Mouse (Mus musculus) embryonic facial prominence, embryonic 12.5 days (tissue): ENCODE measurements around the gene Cd300ld. TPM values are rescaled to one million over a fixed set of nuclear protein-coding genes. Genes with fewer than 3 reads are reported as not detected.

Source experiments
- ATAC-seq: fragments of 200-750 bp; cut with Nextera tagmentation; 2 replicates; pipeline ENCODE4 v1.8.0; 2017; ENCODE audit not compliant: insufficient number of reproducible peaks, insufficient read depth, low FRiP score, low TSS enrichment
- H3K27ac ChIP-seq: fragments of 300-500 bp; sonication (generic); 2 replicates; pipeline ENCODE4 v1.5.1; 2016; ENCODE audit warnings: mild to moderate bottlenecking
- H3K27me3 ChIP-seq: fragments of 300-500 bp; sonication (generic); 2 replicates; pipeline ENCODE4 v1.6.1; 2016; ENCODE audit warnings: mild to moderate bottlenecking, moderate library complexity
- H3K36me3 ChIP-seq: fragments of 300-500 bp; sonication (generic); 2 replicates; pipeline ENCODE4 v1.6.1; 2016; ENCODE audit warnings: mild to moderate bottlenecking
- H3K4me1 ChIP-seq: fragments of 300-500 bp; sonication (generic); 2 replicates; pipeline ENCODE4 v1.6.1; 2016
- H3K4me2 ChIP-seq: fragments of 300-500 bp; sonication (generic); replicated peaks from 2 replicates; pipeline ENCODE4 v1.6.1; 2016; ENCODE audit warnings: mild to moderate bottlenecking, moderate library complexity
- H3K4me3 ChIP-seq: fragments of 300-500 bp; sonication (generic); 2 replicates; pipeline ENCODE4 v1.5.1; 2016; ENCODE audit warnings: mild to moderate bottlenecking
- H3K9ac ChIP-seq: fragments of 300-500 bp; sonication (generic); 2 replicates; pipeline ENCODE4 v1.6.1; 2016; ENCODE audit warnings: mild to moderate bottlenecking, moderate library complexity
- H3K9me3 ChIP-seq: fragments of 300-500 bp; sonication (generic); 2 replicates; pipeline ENCODE4 v1.6.1; 2016; ENCODE audit warnings: mild to moderate bottlenecking, moderate library complexity
- WGBS: fragments of 180-500 bp; shearing (Covaris S2); methylation state at CpG from one replicate; pipeline ENCODE4 v1.1.7; 2016; 5-methylcytosine and 5-hydroxymethylcytosine counted together
- polyA plus RNA-seq: library from polyadenylated mRNA; unstranded; fragments of >200 nt; fragmentation: Nextera tagmentation; extraction: Ambion mirVana; gene quantifications from 2 replicates; pipeline ENCODE4 v1.2.1, GENCODE M21; 2016

Gene Cd300ld
- polyA plus RNA-seq, 1 experiment from 2014 or later = not detected

GRCm38 (mm10) chr11:114933591-114933990 lies 56.1 kb downstream of the Cd300ld start:
- Histone ChIP-seq H3K4me2 (no peak overlapping the region), H3K36me3 (no peaks in the 10 kb centered on the region), H3K4me3 (no peak overlapping the region), H3K9ac (no peak overlapping the region), H3K27me3 (no peaks in the 10 kb centered on the region), H3K4me1 (no peaks in the 10 kb centered on the region), H3K27ac (no peak overlapping the region), H3K9me3 (no peaks in the 10 kb centered on the region)
- ATAC-seq = no peak
- 77% methylated on average over 4 of the region's 4 CpGs for WGBS

Other genes starting within 250 kb of the Cd300ld start
- gene Kif19a, start 224.5 kb downstream of the Cd300ld start, polyA plus RNA-seq = 2.1 and 2.4 TPM in 2 replicates
- 7.6 and 8.7 TPM in 2 replicates for gene Btbd17, start 194.0 kb downstream of the Cd300ld start, polyA plus RNA-seq
- gene Gpr142, start 191.0 kb downstream of the Cd300ld start, polyA plus RNA-seq = not detected in 2 replicates
- gene Gprc5c, start 138.8 kb downstream of the Cd300ld start, polyA plus RNA-seq = 55.7 and 56.3 TPM in 2 replicates
- 0.87 and 1.5 TPM in 2 replicates for gene Cd300a, start 99.9 kb downstream of the Cd300ld start, polyA plus RNA-seq
- 0.36 TPM in 1 of 2 replicates, not detected in the other for gene Cd300lb, start 55.5 kb downstream of the Cd300ld start, polyA plus RNA-seq
- not detected in 2 replicates for gene Cd300c, start 20.8 kb downstream of the Cd300ld start, polyA plus RNA-seq
- 0.95 and 0.97 TPM in 2 replicates for gene Cd300c2, start 12.0 kb upstream of the Cd300ld start, polyA plus RNA-seq
- not detected in 2 replicates for gene Cd300ld2, start 26.3 kb upstream of the Cd300ld start, polyA plus RNA-seq
- gene Cd300ld4, start 37.1 kb upstream of the Cd300ld start, polyA plus RNA-seq = not detected in 2 replicates
- not detected in 2 replicates for gene Cd300ld5, start 47.8 kb upstream of the Cd300ld start, polyA plus RNA-seq
- not detected in 2 replicates for gene Cd300ld3, start 58.5 kb upstream of the Cd300ld start, polyA plus RNA-seq
- 0.10 TPM in 1 of 2 replicates, not detected in the other for gene Cd300e, start 72.3 kb upstream of the Cd300ld start, polyA plus RNA-seq
- 1.9 and 2.1 TPM in 2 replicates for gene Rab37, start 101.5 kb upstream of the Cd300ld start, polyA plus RNA-seq
- 0.28 TPM in 1 of 2 replicates, not detected in the other for gene Cd300lf, start 144.1 kb upstream of the Cd300ld start, polyA plus RNA-seq
- gene Slc9a3r1, start 173.4 kb upstream of the Cd300ld start, polyA plus RNA-seq = 34.6 and 35.4 TPM in 2 replicates
- 10.1 and 13.4 TPM in 2 replicates for gene Tmem104, start 197.6 kb upstream of the Cd300ld start, polyA plus RNA-seq
- gene Nat9, start 197.9 kb upstream of the Cd300ld start, polyA plus RNA-seq = 21.8 and 23.7 TPM in 2 replicates